Mouse (Mus musculus) WW6 (cell line): ENCODE measurements at regions not wholly inside any gene's neighbourhood (a gene's known extent, or its start where the extent isn't known, plus 50 kb on each side); places are given as distances from the start of the nearest gene placed in this dataset.

ENCODE experiments used
- DNase-seq: peaks from one replicate; pipeline ENCODE4 v3.0.0-alpha.2; 2013; ENCODE audit warnings: low read depth, low spot score

DNA sequence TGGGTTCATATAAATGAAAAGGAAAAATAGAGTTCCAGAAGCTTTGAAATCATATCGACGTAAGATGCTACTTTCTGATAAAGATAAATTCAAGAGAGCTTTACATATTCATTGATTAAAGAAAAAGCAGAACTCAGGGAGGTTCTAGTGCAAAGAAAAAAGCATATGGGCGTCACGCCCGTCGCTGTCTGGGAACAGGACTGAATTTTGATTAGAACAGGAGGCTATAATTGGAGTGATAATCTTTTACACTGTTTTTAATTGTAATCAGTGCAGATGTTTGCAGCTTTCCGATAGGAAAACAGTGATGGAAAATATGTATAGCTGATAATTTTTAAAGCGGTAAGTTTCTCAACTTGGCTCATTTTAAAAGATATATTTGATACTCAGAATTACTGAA lies 428.2 kb upstream of the Ccnh start:
- DNase-seq: no peak

DNA sequence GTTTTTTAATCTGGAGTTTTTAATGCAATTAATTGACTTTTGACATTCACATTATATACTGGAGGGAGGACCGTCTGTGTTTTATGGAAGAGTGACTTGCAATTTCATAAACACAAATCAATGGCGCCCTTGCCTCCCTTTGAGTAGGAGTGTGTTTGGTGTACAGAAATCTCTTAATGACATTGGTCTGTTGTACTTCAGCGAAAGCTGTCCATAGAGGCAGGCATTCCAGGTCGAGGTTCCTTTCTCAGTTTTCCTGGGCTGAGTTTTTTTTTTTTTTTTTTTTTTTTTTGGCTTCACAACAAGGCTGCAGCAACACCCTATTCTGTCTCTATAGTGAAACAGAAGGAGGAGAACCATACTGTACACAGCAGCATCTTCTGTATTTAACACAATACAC lies 427.4 kb upstream of the Ccnh start:
- no peak for DNase-seq

DNA sequence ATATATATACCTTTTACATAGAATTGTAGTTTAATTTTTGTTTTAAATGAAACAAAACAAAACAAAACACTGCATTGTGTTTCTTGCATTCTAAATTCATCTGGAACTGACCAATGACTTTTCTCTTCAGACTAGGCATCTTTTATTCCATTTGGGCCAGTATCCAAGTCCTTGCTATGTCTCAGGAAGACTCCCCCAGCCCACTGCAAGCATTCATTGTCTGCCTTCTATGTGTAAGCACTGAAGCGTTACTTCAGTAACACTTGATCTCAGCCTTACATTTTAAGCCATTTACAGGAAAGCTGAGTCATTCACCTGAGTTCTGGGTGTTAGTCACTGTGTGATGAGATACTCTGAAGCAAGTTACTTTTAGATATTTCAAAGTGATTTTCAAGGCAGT lies 425.3 kb upstream of the Ccnh start:
- DNase-seq: no peak

DNA sequence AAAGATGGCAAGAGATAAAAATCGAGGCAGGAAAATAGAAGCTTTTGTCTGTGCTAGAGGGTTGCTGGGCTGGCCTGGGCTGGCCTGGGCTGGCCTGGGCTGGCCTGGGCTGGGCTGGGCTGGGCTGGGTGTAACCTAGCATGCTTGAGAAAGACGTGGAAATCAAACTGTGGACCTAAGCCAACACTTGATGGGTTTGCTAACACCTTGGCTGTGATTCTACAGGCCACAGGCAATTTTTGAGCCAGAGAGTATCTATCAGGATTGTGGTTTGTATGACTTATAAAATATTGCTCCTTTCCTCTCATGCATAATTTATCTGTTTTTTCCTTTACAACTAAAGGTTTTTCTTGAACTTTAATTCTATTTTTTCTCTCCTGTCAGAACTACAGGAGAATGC lies 417.3 kb upstream of the Ccnh start:
- no peak for DNase-seq

DNA sequence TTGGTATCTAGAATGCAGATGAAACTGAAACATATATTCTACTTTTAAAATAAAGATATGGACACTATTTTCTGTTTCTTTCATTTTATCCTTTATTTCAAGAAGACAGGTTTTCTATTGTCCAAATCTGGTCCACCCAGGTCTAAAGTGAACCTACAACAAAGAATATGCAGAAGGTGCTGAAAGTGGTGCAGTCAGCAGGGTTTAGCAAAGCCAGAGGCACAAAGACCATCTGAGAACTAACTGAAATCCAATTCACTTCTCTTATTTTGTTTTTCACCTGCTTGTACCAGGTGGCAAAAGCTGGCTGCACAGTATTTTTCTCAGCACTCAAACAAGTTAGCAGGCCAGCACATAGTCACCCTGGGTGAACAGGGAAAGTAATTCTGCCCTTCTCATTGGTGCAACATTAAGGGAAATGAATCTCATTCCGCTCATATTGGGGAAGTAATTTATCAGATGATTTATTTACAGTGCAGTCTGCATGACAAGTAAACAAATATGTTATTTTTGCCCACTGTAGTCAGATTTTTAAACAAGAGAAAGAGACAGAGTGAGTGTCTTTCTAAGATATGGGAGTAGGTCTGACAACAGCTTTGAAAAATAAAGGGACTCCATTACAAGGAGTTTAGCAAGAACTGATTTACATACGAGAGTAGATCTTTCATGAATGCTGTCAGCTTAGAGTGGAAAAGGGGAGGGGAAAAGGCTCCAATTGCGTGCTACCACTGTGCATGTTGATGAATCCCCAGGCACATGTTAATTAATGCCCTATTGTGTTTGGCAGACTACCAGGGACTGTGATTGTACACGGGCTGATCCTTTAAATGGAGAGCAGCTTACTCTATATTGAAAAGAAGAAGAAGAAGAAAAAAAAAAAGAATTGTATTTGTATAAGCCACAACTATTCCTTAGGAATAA lies 405.9 kb upstream of the Ccnh start:
- no peak for DNase-seq

DNA sequence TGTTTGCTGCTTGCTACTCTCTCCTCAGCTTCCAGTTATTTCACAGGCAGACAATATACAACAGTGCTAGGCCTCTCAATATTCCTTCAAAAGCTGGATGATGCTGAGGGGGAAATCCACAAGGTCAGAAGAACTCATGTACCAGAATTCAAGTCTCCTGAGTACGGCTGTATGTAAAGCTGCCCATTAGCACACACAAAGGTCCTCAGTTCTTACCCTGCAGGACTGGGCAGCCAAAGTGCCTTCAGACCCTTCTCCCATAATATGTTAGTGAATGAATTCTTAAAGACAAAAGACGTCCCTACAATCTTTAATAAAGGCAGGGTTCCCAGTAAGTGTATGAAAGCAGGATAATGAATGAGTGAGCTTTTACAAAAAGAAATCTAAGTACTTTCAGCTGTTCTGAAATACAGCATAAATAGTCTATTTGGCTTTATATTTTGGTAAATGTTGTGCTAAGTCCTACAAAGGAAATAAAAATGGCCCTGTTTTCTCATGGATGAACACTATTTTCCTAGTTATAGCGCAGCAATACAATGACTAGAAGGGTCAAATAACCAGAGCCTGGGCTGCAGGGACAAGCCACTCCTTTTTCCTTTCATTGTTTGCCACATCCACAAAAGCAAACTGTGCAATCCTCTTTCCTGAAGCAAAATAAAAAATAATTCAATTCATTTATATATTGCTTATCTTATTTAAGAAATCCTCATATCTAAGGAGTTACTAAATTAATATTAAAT lies 384.8 kb upstream of the Ccnh start:
- DNase-seq: no peak

DNA sequence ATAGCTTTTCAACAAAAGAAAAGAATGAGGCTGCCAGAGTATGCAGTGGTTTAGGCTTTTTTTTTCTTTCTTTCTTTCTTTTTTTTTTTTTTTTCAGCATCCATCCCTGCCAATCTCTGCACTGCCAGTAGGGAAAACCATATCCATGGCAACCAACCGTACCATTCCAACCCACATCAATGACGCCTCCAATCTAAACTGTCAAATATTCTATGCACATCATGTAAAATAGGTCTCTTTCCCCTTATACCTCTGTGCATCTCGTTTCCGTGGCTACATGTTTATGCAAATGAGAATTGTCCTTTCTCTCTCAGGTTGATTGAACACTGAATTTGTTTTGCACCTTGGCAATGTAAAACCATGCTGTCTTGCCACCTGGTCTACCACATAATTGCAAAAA lies 384.0 kb upstream of the Ccnh start:
- DNase-seq: no peak

DNA sequence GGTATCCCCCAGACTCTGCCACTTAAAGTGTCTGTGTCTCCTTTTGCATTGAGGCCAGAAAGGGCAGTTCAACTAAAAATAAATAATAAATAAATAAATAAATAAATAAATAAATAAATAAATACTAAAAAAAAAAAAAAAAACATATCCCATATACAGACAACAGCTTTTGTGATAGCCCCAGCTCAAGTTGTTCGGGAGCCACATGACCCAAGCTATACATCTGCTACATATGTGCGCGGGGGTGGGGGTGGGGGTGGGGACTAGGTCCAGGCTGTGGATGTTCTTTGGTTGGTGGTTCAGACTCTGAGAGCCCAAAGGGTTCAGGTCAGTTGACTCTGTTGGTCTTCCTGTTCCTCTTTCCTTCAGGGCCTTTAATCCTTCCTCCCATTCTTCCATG lies 379.6 kb upstream of the Ccnh start:
- no peak for DNase-seq
